Mouse (Mus musculus) small intestine, adult 2 months (tissue): ENCODE measurements around the gene Cep170.

ENCODE experiments used
- CTCF ChIP-seq: fragments of 200-500 bp; IDR thresholded peaks from 2 replicates; pipeline ENCODE4 v1.5.1; 2012; ENCODE audit warnings: low read depth, mild to moderate bottlenecking, control low read depth, inconsistent platforms, low read length, moderate library complexity, mixed read lengths; ENCODE audit not compliant: insufficient replicate concordance, insufficient read length; ENCODE audit errors: extremely low read depth
- POLR2A ChIP-seq: fragments of 200-500 bp; IDR thresholded peaks from 2 replicates; pipeline ENCODE4 v1.6.1; 2012; ENCODE audit warnings: low read depth, mild to moderate bottlenecking, control low read depth, inconsistent platforms, low read length, moderate library complexity

GRCm38 (mm10) chr1:176822949-176823348 is 9.1 kb upstream of the Cep170 start:
- no peak for TF ChIP-seq CTCF
- no peak for TF ChIP-seq POLR2A
